Mouse (Mus musculus) inflammation-experienced regulatory T-cells, adult 6 months (primary cell): Measurements from ENCODE around the gene Chmp4b. TPM values are rescaled to one million over a fixed set of nuclear protein-coding genes. Genes with fewer than 3 reads are reported as not detected.

Experiments
- ATAC-seq: one replicate; pipeline ENCODE4 v1.8.0; 2017
- polyA plus RNA-seq, 3 experiments: library from polyadenylated mRNA; unstranded; fragments of 100-300 nt; shearing (Covaris generic); gene quantifications; one replicate each; pipeline ENCODE4 v1.2.1; 2017

Chmp4b gene
- 1 to 10 TPM; 2.8 to 6.5 (median 5.4) TPM for polyA plus RNA-seq

GRCm38 (mm10) chr2:154651363-154651762, at the start of gene Chmp4b:
Gene Chmp4b, plus strand, starts transcription at chr2:154651705.
- ATAC-seq, result no peak

- ATAC-seq, result peak; percentile 45
Observed at GRCm38 (mm10) chr2:154603007-154603637, 48.4 kb upstream of the Chmp4b start.

DNA sequence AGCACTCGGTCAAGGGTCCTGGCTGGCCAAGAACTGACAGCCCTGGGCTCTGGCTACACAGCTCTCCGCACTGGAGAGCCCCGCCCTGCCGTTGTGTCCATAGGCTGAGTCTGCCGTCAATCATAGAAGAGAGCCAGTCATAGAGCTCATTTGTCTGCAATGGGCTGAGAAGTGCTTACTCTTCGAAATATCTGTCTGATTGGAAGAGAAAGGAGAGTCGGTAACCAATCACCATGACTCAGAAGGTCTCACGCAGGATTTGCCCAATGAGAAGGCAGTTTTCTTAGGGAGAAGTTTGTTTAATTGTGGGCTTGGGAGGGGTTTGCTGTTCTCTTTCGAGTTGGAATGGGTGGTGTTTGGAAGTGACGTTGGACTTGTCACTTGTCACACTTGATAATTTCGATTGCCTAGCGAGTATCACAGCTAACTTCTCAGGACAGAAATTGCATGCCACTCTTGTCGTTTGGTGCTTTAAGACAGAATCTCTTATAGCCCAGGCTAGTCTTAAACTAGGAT, 47.8 kb upstream of the Chmp4b start, which contains the start of gene Pxmp4:
Gene Pxmp4 (minus strand): TSS at position 71 of the 516 bp plus-strand sequence.
- ATAC-seq, result peak; percentile 99

DNA sequence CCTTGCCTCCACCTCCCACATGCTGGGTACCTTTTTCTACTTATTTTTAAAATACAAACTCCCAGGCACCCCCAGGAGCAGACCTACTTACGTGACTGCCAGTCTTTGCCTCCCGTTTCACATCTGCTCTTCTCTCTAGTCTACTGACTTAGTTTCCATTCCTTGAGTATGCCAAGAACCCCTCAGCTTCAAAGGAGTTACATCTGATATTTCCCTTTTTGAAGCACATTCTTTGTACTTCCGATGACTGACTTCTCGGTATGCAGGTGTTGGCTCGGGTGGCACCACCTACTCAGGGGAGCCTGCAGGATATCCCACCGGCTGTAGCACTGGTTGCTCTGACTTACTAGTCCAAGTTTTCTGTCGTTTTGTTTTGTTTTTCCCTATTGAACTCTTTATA, 47.3 kb upstream of the Chmp4b start:
- ATAC-seq, result peak; percentile 3

- no peak for ATAC-seq
Observed at GRCm38 (mm10) chr2:154606965-154607364, 44.5 kb upstream of the Chmp4b start.

DNA sequence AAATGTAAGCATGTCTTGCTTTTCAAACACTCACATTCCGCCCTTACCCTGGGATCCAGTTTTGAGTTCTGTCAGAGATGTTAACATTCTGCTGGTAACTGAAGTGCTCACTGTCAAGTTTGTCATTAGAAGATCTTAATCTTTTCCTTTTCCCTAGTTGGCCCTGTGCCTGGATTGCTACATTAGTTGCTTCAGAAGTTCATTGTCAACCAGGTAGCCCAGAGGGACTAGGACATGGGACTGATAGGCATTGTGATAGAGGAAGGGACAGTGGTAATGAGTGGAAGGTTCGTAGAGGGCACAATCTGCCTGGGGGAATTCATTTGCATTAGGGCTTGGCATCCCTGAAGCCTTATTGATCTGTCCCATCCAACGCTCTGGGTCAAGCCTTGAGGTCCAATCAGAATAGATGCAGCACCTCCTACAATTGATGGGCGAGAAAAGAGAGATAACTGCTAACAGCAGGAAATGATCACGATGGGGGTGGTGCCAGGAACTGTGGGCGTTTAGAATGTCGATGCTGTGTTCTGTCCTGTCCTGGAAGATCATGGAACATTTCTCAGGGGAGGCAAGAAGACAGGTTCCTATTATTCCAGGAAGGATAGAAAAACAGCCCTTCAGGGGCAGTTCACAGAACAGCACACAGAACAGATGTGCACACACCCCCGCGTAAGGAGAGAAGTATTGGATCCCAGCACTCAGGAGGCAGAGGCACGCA, 42.3 kb upstream of the Chmp4b start:
- ATAC-seq, result no peak

DNA sequence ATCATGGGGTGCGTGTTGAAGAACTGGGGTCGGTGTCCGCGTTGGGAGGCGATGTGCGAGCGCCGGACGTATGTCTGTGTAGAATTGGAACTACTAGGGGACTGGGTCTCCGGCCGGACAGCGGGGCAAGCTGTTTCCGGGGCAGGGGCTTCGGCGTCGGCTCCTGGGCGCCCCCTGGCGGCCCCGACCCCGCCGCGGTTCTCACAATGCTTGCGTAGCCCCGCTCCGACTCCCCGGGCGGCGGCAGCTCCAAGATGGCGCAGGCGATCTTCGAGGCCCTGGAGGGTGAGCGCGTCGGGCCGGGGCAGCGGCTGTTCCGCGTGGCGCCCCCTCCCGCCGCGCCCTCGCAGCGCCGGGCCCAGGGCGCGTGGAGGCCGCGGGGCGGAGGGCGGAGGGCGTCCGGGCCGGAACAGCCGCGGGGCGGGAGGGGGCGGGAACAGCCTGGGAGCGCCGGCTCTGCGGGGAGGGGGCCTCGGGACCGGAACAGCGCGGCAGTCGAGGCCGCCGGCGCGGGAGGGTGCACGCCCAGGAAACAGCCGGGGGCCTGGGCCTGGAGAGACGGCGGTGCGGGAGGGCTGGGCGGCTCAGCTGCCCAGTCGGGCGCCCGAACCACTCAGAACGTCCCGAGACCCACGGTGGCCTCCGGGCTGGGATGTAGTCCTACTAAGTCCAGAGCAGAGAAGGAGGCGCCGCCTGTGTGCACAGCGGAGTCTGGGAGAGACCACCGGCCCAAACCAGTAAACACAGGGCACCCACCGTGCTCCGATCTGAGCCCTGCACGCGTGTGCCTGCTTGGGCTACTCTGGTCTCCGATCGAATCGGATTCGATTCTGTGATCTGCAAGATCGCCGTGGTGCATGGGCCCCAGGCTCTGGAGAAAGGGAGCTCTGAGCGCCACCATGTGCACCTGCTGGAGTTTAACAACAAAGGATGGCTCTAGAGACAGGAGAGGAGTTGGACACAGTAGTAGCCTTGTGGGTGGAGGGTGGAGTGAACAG, 38.1 kb upstream of the Chmp4b start, which contains the start of the genes Zfp341 and 4930519P11Rik:
Gene Zfp341 (plus strand): TSS at position 180 of the 998 bp plus-strand sequence.
Gene 4930519P11Rik (minus strand): TSS at position 320 of the 998 bp plus-strand sequence.
- ATAC-seq, result peak; percentile 75

- ATAC-seq, result no peak
Observed at GRCm38 (mm10) chr2:154614841-154615576, 36.5 kb upstream of the Chmp4b start.

DNA sequence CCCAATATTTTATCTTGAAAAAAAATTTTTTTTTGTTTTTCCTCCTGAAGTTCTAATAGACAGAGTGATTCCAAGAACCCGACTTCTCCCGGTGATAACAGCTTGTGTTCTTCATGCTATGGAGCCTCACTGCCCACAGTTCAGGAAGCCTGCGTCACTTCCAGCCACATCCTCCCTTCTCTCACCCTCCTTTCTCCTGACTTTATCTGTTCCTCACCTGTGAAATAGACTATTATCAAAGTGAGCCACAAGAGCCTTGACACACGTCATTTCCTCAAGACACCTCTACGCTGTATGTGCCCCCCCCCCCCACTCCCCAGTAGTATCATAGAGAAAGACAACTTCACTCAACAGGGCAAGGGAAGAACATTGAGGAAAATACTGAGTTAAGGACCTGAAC, 35.8 kb upstream of the Chmp4b start:
- peak; percentile 58 for ATAC-seq

DNA sequence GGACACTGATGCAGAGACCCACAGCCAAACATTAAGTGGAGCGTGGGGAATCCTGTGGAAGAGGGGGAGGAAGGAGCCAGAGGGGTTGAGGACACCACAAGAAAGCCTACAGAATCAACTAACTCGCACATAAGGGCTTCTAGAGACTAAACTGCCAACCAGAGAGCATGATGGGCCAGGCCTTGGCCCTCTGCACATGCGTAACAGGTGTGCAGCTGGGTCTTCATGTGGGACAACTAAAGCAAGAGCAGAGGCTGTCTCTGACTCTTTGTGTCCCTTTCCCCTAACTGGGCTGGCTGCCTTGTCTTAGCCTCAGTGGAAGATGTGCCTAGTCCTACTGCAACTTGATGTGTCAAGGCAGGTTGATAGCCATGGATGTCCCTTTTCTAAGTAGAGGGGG, 34.4 kb upstream of the Chmp4b start:
- no peak for ATAC-seq

DNA sequence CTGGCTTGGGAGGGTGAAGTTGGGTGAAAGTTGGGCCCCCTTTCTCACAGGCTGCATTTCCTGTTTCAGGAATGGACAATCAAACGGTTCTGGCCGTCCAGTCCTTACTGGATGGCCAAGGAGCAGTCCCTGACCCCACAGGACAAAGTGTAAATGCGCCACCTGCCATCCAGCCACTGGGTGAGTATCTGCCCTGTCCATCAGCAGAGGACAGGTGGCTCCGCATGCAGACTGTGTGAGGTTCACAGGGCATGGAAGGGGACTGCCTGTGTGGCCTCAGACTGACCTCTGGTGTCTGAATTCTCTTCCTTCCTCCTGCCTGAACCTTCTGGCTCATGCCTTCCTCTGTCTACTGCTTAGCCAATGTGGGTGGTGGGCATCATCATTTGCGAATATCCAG, 29.8 kb upstream of the Chmp4b start:
- ATAC-seq, result no peak

GRCm38 (mm10) chr2:154624137-154624536, 27.4 kb upstream of the Chmp4b start:
- no peak for ATAC-seq

- no peak for ATAC-seq
Observed at GRCm38 (mm10) chr2:154630531-154630930, 21.0 kb upstream of the Chmp4b start.

GRCm38 (mm10) chr2:154632203-154632780, 19.2 kb upstream of the Chmp4b start:
- ATAC-seq, result no peak

GRCm38 (mm10) chr2:154633039-154633742, 18.3 kb upstream of the Chmp4b start:
- ATAC-seq, result no peak

- no peak for ATAC-seq
Observed at GRCm38 (mm10) chr2:154633876-154634644, 17.4 kb upstream of the Chmp4b start.

- ATAC-seq, result no peak
Observed at GRCm38 (mm10) chr2:154635826-154636225, 15.7 kb upstream of the Chmp4b start.

DNA sequence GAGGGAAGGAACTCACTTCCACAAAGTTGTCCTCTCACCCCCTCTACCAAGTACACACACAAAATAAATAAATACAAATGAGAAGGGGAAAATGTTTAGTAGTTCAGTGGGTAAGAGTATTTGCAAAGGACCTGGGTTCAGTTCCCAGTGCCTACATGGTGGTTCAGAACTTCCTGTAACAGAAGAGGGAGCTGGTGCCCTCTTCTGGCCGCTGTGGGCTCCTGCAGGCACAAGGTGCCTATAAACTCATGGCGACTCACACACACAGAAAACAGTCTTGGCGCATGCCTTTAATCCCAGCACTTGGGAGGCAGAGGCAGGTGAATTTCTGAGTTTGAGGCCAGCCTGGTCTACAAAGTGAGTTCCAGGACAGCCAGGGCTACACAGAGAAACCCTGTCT, 13.0 kb upstream of the Chmp4b start:
- no peak for ATAC-seq

- ATAC-seq, result no peak
Observed at GRCm38 (mm10) chr2:154639115-154639514, 12.4 kb upstream of the Chmp4b start.

GRCm38 (mm10) chr2:154641176-154641575, 10.3 kb upstream of the Chmp4b start:
- no peak for ATAC-seq
